Mouse (Mus musculus) hindbrain, embryonic 13.5 days (tissue): Measurements from ENCODE around the gene Trap1. TPM values are rescaled to one million over a fixed set of nuclear protein-coding genes. Genes with fewer than 3 reads are reported as not detected.

Source experiments
- ATAC-seq: fragments of 200-750 bp; cut with Nextera tagmentation; 2 replicates; pipeline ENCODE4 v1.8.0; 2017; ENCODE audit warnings: moderate TSS enrichment; ENCODE audit not compliant: low FRiP score
- H3K27ac ChIP-seq: fragments of 300-500 bp; sonication (generic); 2 replicates; pipeline ENCODE4 v1.5.1; 2015; ENCODE audit warnings: inconsistent platforms, mild to moderate bottlenecking, moderate library complexity
- H3K27me3 ChIP-seq: fragments of 300-500 bp; sonication (generic); 2 replicates; pipeline ENCODE4 v1.6.1; 2015; ENCODE audit warnings: mild to moderate bottlenecking, inconsistent platforms
- H3K36me3 ChIP-seq: fragments of 300-500 bp; sonication (generic); 2 replicates; pipeline ENCODE4 v1.6.1; 2015; ENCODE audit warnings: mild to moderate bottlenecking, inconsistent platforms
- H3K4me1 ChIP-seq: fragments of 300-500 bp; sonication (generic); replicated peaks from 2 replicates; pipeline ENCODE4 v1.6.1; 2015; ENCODE audit warnings: inconsistent platforms
- H3K4me2 ChIP-seq: fragments of 300-500 bp; sonication (generic); 2 replicates; pipeline ENCODE4 v1.6.1; 2015; ENCODE audit warnings: inconsistent platforms, mild to moderate bottlenecking, moderate library complexity
- H3K4me3 ChIP-seq: fragments of 300-500 bp; sonication (generic); 2 replicates; pipeline ENCODE4 v1.5.1; 2015; ENCODE audit warnings: mild to moderate bottlenecking, inconsistent platforms
- H3K9ac ChIP-seq: fragments of 300-500 bp; sonication (generic); 2 replicates; pipeline ENCODE4 v1.6.1; 2015; ENCODE audit warnings: mild to moderate bottlenecking, inconsistent platforms
- H3K9me3 ChIP-seq: fragments of 300-500 bp; sonication (generic); 2 replicates; pipeline ENCODE4 v1.6.1; 2016; ENCODE audit warnings: inconsistent platforms
- WGBS: fragments of 180-500 bp; shearing (Covaris S2); methylation state at CpG from one replicate; pipeline ENCODE4 v1.1.7; 2015; 5-methylcytosine and 5-hydroxymethylcytosine counted together
- polyA plus RNA-seq: library from polyadenylated mRNA; unstranded; fragments of >200 nt; fragmentation: Nextera tagmentation; extraction: Ambion mirVana; gene quantifications from 2 replicates; pipeline ENCODE4 v1.2.1, GENCODE M21; 2015

Trap1 gene
- polyA plus RNA-seq, 1 experiment from 2014 or later, result 47.2 TPM

DNA sequence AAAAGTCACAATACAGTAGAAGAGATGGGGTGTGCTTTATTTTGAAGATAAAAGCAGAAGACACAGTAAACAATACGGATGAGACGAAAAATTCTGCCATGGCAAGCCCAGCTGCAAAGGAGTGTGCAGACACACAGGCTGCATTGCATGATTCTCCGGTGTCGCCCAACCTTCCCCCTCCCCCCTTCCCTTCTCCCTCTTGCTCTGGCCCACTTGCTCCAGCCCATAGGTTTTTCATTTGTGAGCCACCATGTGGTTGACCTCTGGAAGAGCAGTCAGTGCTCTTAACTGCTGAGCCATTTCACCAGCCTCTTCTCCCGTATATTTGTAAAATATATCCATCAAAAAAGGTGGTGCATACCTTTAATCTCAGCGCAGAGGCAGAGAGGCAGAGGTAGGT, 3.3 kb downstream of the Trap1 start:
- no peak overlapping the region for H3K27ac ChIP-seq
- no peaks in the 10 kb centered on the region for H3K27me3 ChIP-seq
- H3K4me3 ChIP-seq, result no peak overlapping the region
- ATAC-seq, result no peak
- 85% methylated on average over 6 of the region's 6 CpGs for WGBS
- no peaks in the 10 kb centered on the region for H3K9me3 ChIP-seq
- no peaks in the 10 kb centered on the region for H3K36me3 ChIP-seq
- H3K4me1 ChIP-seq, result peaks cover 18% of the 10 kb centered on the region
- H3K4me2 ChIP-seq, result no peak overlapping the region
- H3K9ac ChIP-seq, result no peak overlapping the region

- no peak overlapping the region for H3K27ac ChIP-seq
- no peaks in the 10 kb centered on the region for H3K9me3 ChIP-seq
- H3K27me3 ChIP-seq, result no peaks in the 10 kb centered on the region
- peaks cover 48% of the 10 kb centered on the region for H3K36me3 ChIP-seq
- no peak overlapping the region for H3K4me2 ChIP-seq
- 56% methylated on average over 8 of the region's 8 CpGs for WGBS
- no peak overlapping the region for H3K4me3 ChIP-seq
- ATAC-seq, result no peak
- H3K4me1 ChIP-seq, result no peaks in the 10 kb centered on the region
- no peak overlapping the region for H3K9ac ChIP-seq
These were observed 9.0 kb downstream of the Trap1 start for GRCm38 (mm10) chr16:4068588-4068987.

DNA sequence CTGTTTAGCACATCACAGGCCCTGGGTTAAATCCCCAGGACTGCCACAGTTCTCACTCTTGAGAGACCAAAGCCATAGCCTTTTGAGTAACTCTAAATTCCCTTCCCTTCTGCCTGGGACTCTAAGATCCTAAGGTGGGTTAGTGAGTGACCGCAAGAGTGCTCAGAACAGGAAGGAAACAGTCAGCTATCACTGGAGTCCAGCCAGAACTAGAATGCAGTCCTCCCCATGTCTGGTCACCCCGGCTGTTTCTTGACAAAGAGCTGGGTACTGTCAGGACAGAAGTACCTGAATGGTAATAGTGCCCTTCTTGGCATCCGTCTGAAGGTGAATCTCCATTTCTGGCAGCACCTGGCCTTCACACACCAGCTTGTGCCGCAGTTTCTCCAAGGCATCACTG, 12.7 kb downstream of the Trap1 start:
- Histone ChIP-seq H3K27me3 (no peaks in the 10 kb centered on the region), H3K9me3 (no peaks in the 10 kb centered on the region), H3K4me1 (no peaks in the 10 kb centered on the region), H3K27ac (no peak overlapping the region), H3K4me2 (no peak overlapping the region), H3K9ac (no peak overlapping the region), H3K36me3 (peaks cover 83% of the 10 kb centered on the region), H3K4me3 (no peak overlapping the region)
- no peak for ATAC-seq
- 98% methylated on average over 4 of the region's 4 CpGs for WGBS

DNA sequence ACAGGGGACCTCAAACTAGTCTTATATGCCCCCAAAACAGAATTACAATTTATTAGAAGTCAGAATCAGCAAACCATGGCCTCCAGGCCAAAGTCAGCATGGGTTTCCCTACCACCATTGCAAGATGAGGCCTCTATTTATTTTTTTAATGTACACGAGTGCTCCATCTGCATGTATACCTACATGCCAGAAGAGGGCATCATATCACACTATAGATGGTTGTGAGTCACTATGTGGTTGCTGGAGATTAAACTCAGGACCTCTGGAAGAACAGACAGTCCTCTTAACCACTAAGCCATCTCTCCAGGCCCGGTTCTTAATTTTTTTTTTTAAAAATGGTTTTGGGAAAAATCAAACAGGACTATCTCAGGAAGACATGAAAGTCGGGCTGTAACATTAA, 23.8 kb downstream of the Trap1 start:
- Histone ChIP-seq H3K36me3 (peaks cover 89% of the 10 kb centered on the region), H3K9me3 (no peaks in the 10 kb centered on the region), H3K27ac (no peak overlapping the region), H3K27me3 (no peaks in the 10 kb centered on the region), H3K9ac (no peak overlapping the region), H3K4me3 (no peak overlapping the region), H3K4me2 (no peak overlapping the region), H3K4me1 (no peaks in the 10 kb centered on the region)
- no peak for ATAC-seq
- 92% methylated on average over 3 of the region's 3 CpGs for WGBS

DNA sequence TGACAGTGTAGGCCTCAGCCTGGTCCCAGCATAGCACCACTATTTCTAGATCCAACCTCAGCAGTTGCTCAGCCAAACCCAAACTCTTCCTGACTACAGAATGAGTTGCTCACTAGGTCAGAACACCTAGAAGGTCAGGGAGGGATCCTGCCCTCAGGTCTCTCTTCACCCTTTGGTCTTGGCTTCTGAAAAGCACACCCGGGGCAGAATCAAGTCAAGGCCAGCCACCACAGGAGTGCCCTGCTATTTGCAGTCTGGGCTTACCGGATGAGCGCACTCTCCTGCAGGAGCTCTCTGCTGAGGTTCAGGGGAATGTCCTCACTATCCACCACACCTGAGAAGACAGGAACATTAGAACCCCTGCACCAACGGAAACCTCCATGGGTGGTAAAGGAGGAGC, 25.0 kb downstream of the Trap1 start:
- H3K9me3 ChIP-seq, result no peaks in the 10 kb centered on the region
- H3K4me1 ChIP-seq, result no peaks in the 10 kb centered on the region
- H3K4me2 ChIP-seq, result no peak overlapping the region
- H3K27ac ChIP-seq, result no peak overlapping the region
- H3K27me3 ChIP-seq, result no peaks in the 10 kb centered on the region
- no peak for ATAC-seq
- no peak overlapping the region for H3K4me3 ChIP-seq
- H3K9ac ChIP-seq, result no peak overlapping the region
- WGBS, result 92% methylated on average over 4 of the region's 4 CpGs
- peaks cover 88% of the 10 kb centered on the region for H3K36me3 ChIP-seq

- H3K36me3 ChIP-seq, result peaks cover 84% of the 10 kb centered on the region
- H3K27ac ChIP-seq, result no peak overlapping the region
- no peak overlapping the region for H3K4me2 ChIP-seq
- H3K4me3 ChIP-seq, result no peak overlapping the region
- no peaks in the 10 kb centered on the region for H3K9me3 ChIP-seq
- no peak for ATAC-seq
- no peak overlapping the region for H3K9ac ChIP-seq
- 86% methylated on average over 4 of the region's 4 CpGs for WGBS
- H3K27me3 ChIP-seq, result no peaks in the 10 kb centered on the region
- no peaks in the 10 kb centered on the region for H3K4me1 ChIP-seq
These were observed 32.1 kb downstream of the Trap1 start for GRCm38 (mm10) chr16:4045524-4045923.

GRCm38 (mm10) chr16:4044093-4044492, 33.5 kb downstream of the Trap1 start:
- no peak for ATAC-seq
- Histone ChIP-seq H3K27ac (no peak overlapping the region), H3K4me1 (no peaks in the 10 kb centered on the region), H3K9me3 (no peaks in the 10 kb centered on the region), H3K4me2 (no peak overlapping the region), H3K27me3 (no peaks in the 10 kb centered on the region), H3K9ac (no peak overlapping the region; the same call in 1 of the 2 replicates), H3K4me3 (no peak overlapping the region), H3K36me3 (peaks cover 84% of the 10 kb centered on the region)
- 91% methylated on average over 2 of the region's 2 CpGs for WGBS

GRCm38 (mm10) chr16:4041646-4042045, 36.0 kb downstream of the Trap1 start:
- Histone ChIP-seq H3K4me3 (no peak overlapping the region), H3K9ac (no peak overlapping the region), H3K27me3 (no peaks in the 10 kb centered on the region), H3K36me3 (peaks cover 83% of the 10 kb centered on the region), H3K4me1 (no peaks in the 10 kb centered on the region), H3K27ac (no peak overlapping the region), H3K9me3 (no peaks in the 10 kb centered on the region), H3K4me2 (no peak overlapping the region)
- WGBS, result 97% methylated on average over 4 of the region's 4 CpGs
- ATAC-seq, result no peak

DNA sequence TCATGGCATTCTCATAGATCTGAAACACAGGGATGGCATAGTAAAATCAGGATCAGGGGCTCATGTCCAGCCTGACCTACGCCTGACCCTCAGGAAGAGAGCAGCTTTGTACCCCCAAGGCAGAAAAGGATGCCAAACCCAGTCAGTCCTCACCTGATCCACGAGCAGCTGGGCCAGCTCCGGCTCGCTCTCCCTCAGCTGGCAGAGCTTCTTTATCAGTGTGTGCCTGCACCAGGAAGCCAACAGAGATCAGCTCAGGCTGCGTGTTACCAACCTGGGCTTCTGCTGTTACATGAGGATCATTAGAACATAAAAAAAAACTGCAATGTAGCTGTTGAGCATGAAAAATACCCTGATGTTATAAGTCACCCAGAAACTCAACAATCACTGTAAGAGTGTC, 37.4 kb downstream of the Trap1 start:
- Histone ChIP-seq H3K27ac (no peak overlapping the region), H3K4me1 (no peaks in the 10 kb centered on the region), H3K4me3 (no peak overlapping the region), H3K9me3 (no peaks in the 10 kb centered on the region), H3K27me3 (no peaks in the 10 kb centered on the region), H3K4me2 (no peak overlapping the region), H3K36me3 (peaks cover 75% of the 10 kb centered on the region), H3K9ac (no peak overlapping the region)
- WGBS, result 92% methylated on average over 5 of the region's 5 CpGs
- ATAC-seq, result no peak

DNA sequence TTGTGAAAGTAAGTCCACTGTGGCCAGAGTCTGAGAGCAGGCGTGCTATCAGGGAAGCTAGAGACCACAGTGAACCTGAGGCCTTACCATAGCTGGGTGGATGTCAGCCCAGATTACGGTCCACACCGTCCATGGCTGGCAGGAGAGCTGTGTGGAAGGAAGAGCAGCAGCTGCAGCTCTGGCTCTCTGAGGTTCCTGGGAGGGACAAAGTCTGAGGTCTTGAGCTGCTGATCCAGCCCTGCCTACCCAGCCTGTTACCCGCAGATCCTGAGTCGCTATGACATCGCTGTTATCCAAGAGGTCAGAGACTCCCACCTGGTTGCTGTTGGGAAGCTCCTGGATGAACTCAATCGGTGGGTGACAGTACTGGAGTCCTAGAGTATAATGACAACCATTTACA, 39.9 kb downstream of the Trap1 start:
- H3K4me3 ChIP-seq, result no peak overlapping the region
- H3K27me3 ChIP-seq, result no peaks in the 10 kb centered on the region
- H3K4me1 ChIP-seq, result no peaks in the 10 kb centered on the region
- peaks cover 55% of the 10 kb centered on the region for H3K36me3 ChIP-seq
- H3K27ac ChIP-seq, result no peak overlapping the region
- no peak overlapping the region for H3K9ac ChIP-seq
- no peak for ATAC-seq
- WGBS, result 98% methylated on average over 7 of the region's 7 CpGs
- H3K4me2 ChIP-seq, result no peak overlapping the region
- H3K9me3 ChIP-seq, result no peaks in the 10 kb centered on the region

DNA sequence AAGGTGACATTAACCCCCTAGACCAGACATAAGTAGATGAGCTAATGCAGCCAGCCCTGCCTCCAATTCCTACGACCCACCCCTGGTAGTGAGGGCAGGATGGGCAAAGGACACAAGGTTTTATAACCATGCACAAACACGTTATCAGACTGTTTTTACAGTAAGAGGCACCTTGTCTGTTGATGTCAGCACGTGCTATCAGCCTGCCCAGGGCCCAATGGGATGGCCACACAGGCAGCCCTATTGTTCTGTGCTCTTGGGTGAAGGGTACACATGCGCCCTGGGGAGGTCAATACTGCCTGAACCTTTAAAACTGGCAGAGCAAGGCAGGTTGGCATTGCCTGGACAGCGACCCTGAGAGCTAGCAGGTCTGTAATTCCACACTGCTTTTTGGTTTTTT, 40.8 kb downstream of the Trap1 start, which contains the start of gene Dnase1:
Dnase1 (plus strand) TSS at position 136 of the 400 bp plus-strand sequence.
- no peaks in the 10 kb centered on the region for H3K27me3 ChIP-seq
- no peaks in the 10 kb centered on the region for H3K4me1 ChIP-seq
- H3K4me2 ChIP-seq, result no peak within 1 kb of the TSS
- ATAC-seq, result no peak
- 90% methylated on average over 5 of the region's 5 CpGs for WGBS
- peaks cover 48% of the 10 kb centered on the region for H3K36me3 ChIP-seq
- no peak within 1 kb of the TSS for H3K9ac ChIP-seq
- no peaks in the 10 kb centered on the region for H3K9me3 ChIP-seq
- H3K4me3 ChIP-seq, result no peak within 1 kb of the TSS
- H3K27ac ChIP-seq, result no peak within 1 kb of the TSS

DNA sequence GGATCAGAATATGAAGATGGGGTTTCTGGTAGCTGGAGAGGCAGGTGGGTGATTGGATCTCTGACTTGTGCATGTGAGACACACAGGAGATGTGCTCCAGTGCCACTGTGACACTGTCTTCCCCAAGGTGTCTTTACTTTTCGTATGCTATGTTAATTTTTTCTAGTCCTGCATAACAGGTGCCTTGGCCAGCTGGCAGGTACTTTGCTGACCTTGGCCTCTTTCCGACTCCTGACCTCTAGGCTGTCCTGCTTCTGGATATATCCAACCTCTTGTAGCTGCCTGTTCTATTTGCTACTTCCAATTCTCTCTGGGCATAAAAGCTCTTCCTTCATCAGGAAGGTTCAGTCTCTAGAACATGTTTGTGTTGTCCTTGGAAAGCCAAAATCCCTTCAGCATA, 42.1 kb downstream of the Trap1 start:
- 98% methylated on average over 2 of the region's 2 CpGs for WGBS
- Histone ChIP-seq H3K4me1 (no peaks in the 10 kb centered on the region), H3K4me3 (no peak overlapping the region), H3K27me3 (no peaks in the 10 kb centered on the region), H3K36me3 (peaks cover 42% of the 10 kb centered on the region), H3K4me2 (no peak overlapping the region), H3K9ac (no peak overlapping the region), H3K27ac (no peak overlapping the region), H3K9me3 (no peaks in the 10 kb centered on the region)
- ATAC-seq, result no peak

- Histone ChIP-seq H3K4me2 (no peak overlapping the region), H3K27ac (no peak overlapping the region), H3K36me3 (peaks cover 31% of the 10 kb centered on the region), H3K27me3 (no peaks in the 10 kb centered on the region), H3K9ac (no peak overlapping the region), H3K4me1 (no peaks in the 10 kb centered on the region), H3K9me3 (no peaks in the 10 kb centered on the region), H3K4me3 (no peak overlapping the region)
- 81% methylated on average over 3 of the region's 3 CpGs for WGBS
- no peak for ATAC-seq
These were observed 43.2 kb downstream of the Trap1 start for GRCm38 (mm10) chr16:4034476-4034875.

DNA sequence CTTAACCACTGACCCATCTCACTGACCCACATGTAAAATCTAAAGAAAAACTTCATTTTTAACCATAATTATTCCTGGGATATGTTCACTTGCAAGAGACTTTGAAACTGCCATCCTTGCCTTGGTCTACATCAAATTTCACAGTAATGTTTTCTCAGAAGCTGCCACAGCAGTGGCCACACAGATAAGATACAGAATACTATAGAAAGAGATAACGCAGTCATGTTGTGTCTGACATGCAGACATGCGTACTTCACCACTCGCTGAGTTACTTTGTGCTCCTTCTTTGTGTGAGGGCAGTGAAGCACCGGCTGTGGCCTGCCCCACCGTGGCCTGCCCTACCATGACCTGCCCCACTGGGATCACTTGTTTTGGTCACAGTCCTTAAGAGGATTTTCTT, 43.7 kb downstream of the Trap1 start:
- Histone ChIP-seq H3K9me3 (0 out of 2 replicates have a peak, but pooled peaks cover 1% of the 10 kb centered on the region), H3K4me2 (no peak overlapping the region), H3K4me3 (no peak overlapping the region), H3K4me1 (no peaks in the 10 kb centered on the region), H3K9ac (no peak overlapping the region), H3K27ac (no peak overlapping the region), H3K27me3 (no peaks in the 10 kb centered on the region), H3K36me3 (peaks cover 26% of the 10 kb centered on the region)
- ATAC-seq, result no peak
- WGBS, result 66% methylated on average over 5 of the region's 5 CpGs
